ENCODE assay signal across 7 mouse cellular contexts in the genomic region with DNA sequence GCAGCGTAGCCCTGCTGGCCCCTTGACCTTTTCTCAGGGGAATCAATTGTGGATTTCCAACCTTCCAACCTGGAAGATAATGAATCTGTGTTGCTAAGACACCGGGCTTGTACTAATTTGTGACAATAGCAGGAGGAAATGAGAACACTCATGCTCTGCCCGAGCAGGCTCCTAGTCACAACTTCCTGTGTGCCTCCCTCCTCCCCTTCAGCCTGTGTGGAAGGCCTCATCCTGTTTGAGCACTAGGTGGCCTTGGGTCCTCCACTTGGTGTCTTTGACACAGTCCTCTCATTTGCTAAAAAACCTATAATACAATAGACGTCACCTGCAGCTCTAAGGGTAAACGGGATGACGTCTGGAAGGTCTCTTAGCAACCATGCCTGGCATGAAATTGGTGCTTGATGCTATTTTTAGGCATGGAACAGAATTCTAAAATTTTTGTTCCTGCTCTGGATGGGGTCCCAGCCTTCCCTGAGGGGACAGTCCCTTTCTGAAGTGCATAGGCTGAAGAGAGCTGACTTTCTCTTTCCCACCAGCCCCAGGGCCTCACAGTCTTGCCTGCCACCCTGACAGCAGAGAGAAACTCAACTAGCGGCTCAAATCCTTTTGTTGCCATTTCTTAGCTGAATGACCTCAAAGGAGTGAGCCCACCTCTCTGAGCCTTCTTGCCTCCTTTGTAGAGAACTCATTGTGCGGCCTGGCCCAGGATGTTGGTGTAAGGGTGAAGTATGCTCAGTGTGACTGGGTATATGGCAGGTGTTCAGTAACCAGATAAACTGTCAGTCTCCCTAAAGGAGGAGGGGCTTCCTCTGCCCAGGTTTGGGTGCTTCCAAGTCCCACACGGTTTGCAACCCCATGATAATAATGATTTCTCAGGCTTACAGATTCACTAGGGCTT.
DNase-seq lines count a peak whose midpoint lies in the region; ATAC-seq and TF ChIP-seq lines count a peak whose summit lies in the region.

No protein-coding gene starts in this region.

- H3K27ac ChIP-seq in kidney, embryonic 16.5 days (ENCODE audit: low read length), result no peak overlapping the region
- H3K27ac ChIP-seq in kidney, embryonic 14.5 days (ENCODE audit: low read depth, low read length), result no peak overlapping the region
- peak overlapping the region; percentile 34 for H3K27ac ChIP-seq in heart, adult 2 months

- no peaks in the 10 kb centered on the region for H3K27me3 ChIP-seq in kidney, embryonic 16.5 days (ENCODE audit: insufficient read depth, low read length)
- H3K27me3 ChIP-seq in kidney, embryonic 14.5 days (ENCODE audit: control insufficient read depth, insufficient read depth, low read length), result no peaks in the 10 kb centered on the region
- H3K27me3 ChIP-seq in heart, adult 2 months (ENCODE audit: control insufficient read depth, insufficient read depth, low read length), result no peaks in the 10 kb centered on the region

- 72% methylated on average over 9 of the region's 9 CpGs for WGBS in kidney, embryonic 16.5 days
- 76% methylated on average over 9 of the region's 9 CpGs for WGBS in kidney, embryonic 14.5 days
- 45% methylated on average over 9 of the region's 9 CpGs for WGBS in heart, adult 2 months

- TF ChIP-seq EP300 in heart, adult 2 months (IDR thresholded peaks at IDR 0.05; ENCODE audit: insufficient read depth, low read depth, low read length), result no peak

- DNase-seq in adrenal gland, postnatal 36 days, result peak; percentile 31 to 47
- peak in 1 of 2 experiments; percentile 35 for DNase-seq in heart, adult 2 months
- DNase-seq in layer of hippocampus, postnatal 36 days, result peak; percentile 40 to 44
- DNase-seq in ovary, postnatal 36 days (ENCODE audit: low spot score), result no peak

- no peak overlapping the region for H3K4me3 ChIP-seq in kidney, embryonic 16.5 days (ENCODE audit: low read length)
- H3K4me3 ChIP-seq in kidney, embryonic 14.5 days (ENCODE audit: low read length), result no peak overlapping the region
- H3K4me3 ChIP-seq in heart, adult 2 months, result no peak overlapping the region

- no peak for TF ChIP-seq POLR2A in heart, adult 2 months (IDR thresholded peaks at IDR 0.05; ENCODE audit: insufficient read depth, low read depth, low read length)

- peak; percentile 52 for TF ChIP-seq CTCF in heart, adult 2 months (IDR thresholded peaks at IDR 0.05)

- ATAC-seq in kidney, embryonic 16.5 days (ENCODE audit: low FRiP score, low TSS enrichment), result peak; percentile 59
- ATAC-seq in kidney, embryonic 14.5 days (ENCODE audit: low FRiP score, low TSS enrichment), result no peak
- peak; percentile 64; the same call in 1 of the 2 replicates for ATAC-seq in neutrophil, adult 5-6 weeks (ENCODE audit: extremely low read depth, insufficient number of reproducible peaks, low FRiP score, poor library complexity, severe bottlenecking)

- no peaks in the 10 kb centered on the region for H3K9me3 ChIP-seq in kidney, embryonic 16.5 days (ENCODE audit: low read length)
- no peaks in the 10 kb centered on the region for H3K9me3 ChIP-seq in kidney, embryonic 14.5 days (ENCODE audit: control insufficient read depth, low read length)

- no peaks in the 10 kb centered on the region for H3K4me1 ChIP-seq in kidney, embryonic 16.5 days (ENCODE audit: insufficient read depth, low read length)
- H3K4me1 ChIP-seq in kidney, embryonic 14.5 days (ENCODE audit: control insufficient read depth, insufficient read depth, low read length), result no peaks in the 10 kb centered on the region
- H3K4me1 ChIP-seq in heart, adult 2 months (ENCODE audit: control insufficient read depth, insufficient read depth, low read length), result peaks cover 9% of the 10 kb centered on the region

- H3K79me2 ChIP-seq in heart, adult 2 months (replicated peaks; ENCODE audit: control insufficient read depth, insufficient read depth, low read length), result no peaks in the 10 kb centered on the region

- H3K9ac ChIP-seq in kidney, embryonic 16.5 days (replicated peaks; ENCODE audit: low read length), result no peak overlapping the region
- H3K9ac ChIP-seq in kidney, embryonic 14.5 days (ENCODE audit: low read depth, low read length), result no peak overlapping the region
- H3K9ac ChIP-seq in heart, adult 2 months (ENCODE audit: low read depth, low read length), result no peak overlapping the region

- intact Hi-C loops in heart, adult 2 months (cut with DNase I), result loop anchor here (5.0 kb wide), 2 partner anchors 43 to 83 kb away; no protein-coding TSS in a partner anchor

- H3K36me3 ChIP-seq in kidney, embryonic 16.5 days (ENCODE audit: insufficient read depth, low read length), result no peaks in the 10 kb centered on the region
- H3K36me3 ChIP-seq in kidney, embryonic 14.5 days (ENCODE audit: control insufficient read depth, insufficient read depth, low read length), result no peaks in the 10 kb centered on the region
- no peaks in the 10 kb centered on the region for H3K36me3 ChIP-seq in heart, adult 2 months (ENCODE audit: control insufficient read depth, insufficient read depth, low read length)

- H3K4me2 ChIP-seq in kidney, embryonic 16.5 days (replicated peaks; ENCODE audit: low read depth, low read length), result no peak overlapping the region
- H3K4me2 ChIP-seq in kidney, embryonic 14.5 days (replicated peaks; ENCODE audit: low read depth, low read length), result no peak overlapping the region
